Mouse (Mus musculus) heart, postnatal 0 days (tissue): Measurements from ENCODE around the gene Mon2.

Experiments
- CTCF ChIP-seq: IDR thresholded peaks from 2 replicates; pipeline ENCODE4 v1.5.1; 2016; ENCODE audit warnings: antibody characterized with exemption, control low read depth, low read depth
- EP300 ChIP-seq: IDR thresholded peaks from 2 replicates; pipeline ENCODE4 v1.6.1; 2016; ENCODE audit warnings: antibody characterized with exemption, low read depth

DNA sequence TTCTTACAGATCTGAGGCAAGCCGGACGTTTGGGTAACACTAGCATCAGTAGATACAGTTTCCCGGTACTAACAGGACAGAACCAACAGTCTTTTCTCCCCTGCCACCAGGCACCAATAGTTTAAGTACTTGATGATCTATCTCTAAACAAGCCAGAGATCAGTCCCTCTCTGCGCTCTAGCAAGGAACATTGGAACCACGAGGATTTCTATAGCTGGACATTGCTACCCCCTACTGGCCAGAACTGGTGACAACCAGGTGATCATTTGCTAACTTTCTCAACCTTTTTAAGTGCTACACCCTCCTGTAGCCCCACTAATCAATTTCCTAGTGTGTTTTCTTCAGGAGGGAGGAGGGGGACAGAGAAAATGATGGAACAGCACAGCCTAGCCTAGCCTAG is 15.4 kb upstream of the Mon2 start:
- TF ChIP-seq EP300 (no peak), CTCF (peak; percentile 80)
